Mouse (Mus musculus) forebrain, embryonic 11.5 days (tissue): Measurements from ENCODE around the gene Ctdnep1. TPM values are rescaled to one million over a fixed set of nuclear protein-coding genes. Genes with fewer than 3 reads are reported as not detected.

Source experiments
- ATAC-seq: fragments of 200-750 bp; cut with Nextera tagmentation; replicated peaks from 2 replicates; pipeline ENCODE4 v1.8.0; 2017; ENCODE audit warnings: moderate TSS enrichment; ENCODE audit not compliant: low FRiP score
- DNase-seq: peaks from one replicate; pipeline ENCODE4 v3.0.0-alpha.2; 2017; ENCODE audit warnings: low spot score
- H3K27ac ChIP-seq: fragments of 300-500 bp; sonication (generic); 2 replicates; pipeline ENCODE4 v1.5.1; 2014; ENCODE audit warnings: low read depth, low read length
- H3K27me3 ChIP-seq: fragments of 300-500 bp; sonication (generic); 2 replicates; pipeline ENCODE4 v1.6.1; 2014; ENCODE audit warnings: mild to moderate bottlenecking, low read length, mixed read lengths; ENCODE audit not compliant: control insufficient read depth, insufficient read depth
- H3K36me3 ChIP-seq: fragments of 300-500 bp; sonication (generic); 2 replicates; pipeline ENCODE4 v1.6.1; 2014; ENCODE audit warnings: mild to moderate bottlenecking, low read length, moderate library complexity, mixed read lengths; ENCODE audit not compliant: control insufficient read depth, insufficient read depth
- H3K4me1 ChIP-seq: fragments of 300-500 bp; sonication (generic); replicated peaks from 2 replicates; pipeline ENCODE4 v1.6.1; 2014; ENCODE audit warnings: low read length, mixed read lengths; ENCODE audit not compliant: control insufficient read depth, insufficient read depth
- H3K4me2 ChIP-seq: fragments of 300-500 bp; sonication (generic); 2 replicates; pipeline ENCODE4 v1.6.1; 2014; ENCODE audit warnings: low read depth, mild to moderate bottlenecking, low read length, moderate library complexity, mixed read lengths; ENCODE audit not compliant: severe bottlenecking
- H3K4me3 ChIP-seq: fragments of 300-500 bp; sonication (generic); 2 replicates; pipeline ENCODE4 v1.5.1; 2014; ENCODE audit warnings: low read depth, low read length
- H3K9ac ChIP-seq: fragments of 300-500 bp; sonication (generic); 2 replicates; pipeline ENCODE4 v1.6.1; 2014; ENCODE audit warnings: low read length
- H3K9me3 ChIP-seq: fragments of 300-500 bp; sonication (generic); 2 replicates; pipeline ENCODE4 v1.6.1; 2016; ENCODE audit warnings: low read length, mixed read lengths; ENCODE audit not compliant: control insufficient read depth
- WGBS: fragments of 180-500 bp; shearing (Covaris S2); extraction: QIAGEN DNeasy Blood & Tissue Kit; methylation state at CpG from one replicate; pipeline ENCODE4 v1.1.7; 2014; 5-methylcytosine and 5-hydroxymethylcytosine counted together
- polyA plus RNA-seq: library from polyadenylated mRNA; unstranded; fragments of >200 nt; fragmentation: Nextera tagmentation; extraction: Ambion mirVana; gene quantifications from 2 replicates; pipeline ENCODE4 v1.2.1, GENCODE M21; 2014

The Ctdnep1 gene
- polyA plus RNA-seq, 1 experiment from 2014 or later, result 20.4 TPM

GRCm38 (mm10) chr11:69982877-69983276 lies 1.9 kb downstream of the Ctdnep1 start:
- Histone ChIP-seq H3K9me3 (no peaks in the 10 kb centered on the region), H3K9ac (peak overlapping the region; percentile 91), H3K4me1 (peaks cover 16% of the 10 kb centered on the region), H3K4me3 (peak overlapping the region; percentile 89; the same call in 1 of the 2 replicates), H3K4me2 (peak overlapping the region; percentile 93; the same call in 1 of the 2 replicates), H3K27me3 (no peaks in the 10 kb centered on the region), H3K36me3 (peaks cover 3% of the 10 kb centered on the region; the same call in 1 of the 2 replicates), H3K27ac (no peak overlapping the region)
- ATAC-seq, result no peak
- WGBS, result 38% methylated on average over 5 of the region's 5 CpGs
- no peak for DNase-seq

- no peak overlapping the region for H3K4me3 ChIP-seq
Measured at GRCm38 (mm10) chr11:69983377-69983776, 2.4 kb downstream of the Ctdnep1 start.

GRCm38 (mm10) chr11:69984431-69984830 lies 3.5 kb downstream of the Ctdnep1 start:
- Histone ChIP-seq H3K27me3 (no peaks in the 10 kb centered on the region), H3K9me3 (no peaks in the 10 kb centered on the region), H3K4me3 (no peak overlapping the region), H3K36me3 (peaks cover 6% of the 10 kb centered on the region; the same call in 1 of the 2 replicates), H3K9ac (no peak overlapping the region), H3K27ac (no peak overlapping the region), H3K4me2 (no peak overlapping the region), H3K4me1 (peaks cover 15% of the 10 kb centered on the region)
- WGBS, result 91% methylated on average over 8 of the region's 8 CpGs
- ATAC-seq (no peak), DNase-seq (no peak)

More at GRCm38 (mm10) chr11:69983377-69983776, 2.4 kb downstream of the Ctdnep1 start:
- no peak overlapping the region for H3K27ac ChIP-seq
- WGBS, result 86% methylated on average over 4 of the region's 4 CpGs
- H3K4me2 ChIP-seq, result no peak overlapping the region
- H3K27me3 ChIP-seq, result no peaks in the 10 kb centered on the region
- DNase-seq, result no peak
- peaks cover 3% of the 10 kb centered on the region; the same call in 1 of the 2 replicates for H3K36me3 ChIP-seq
- H3K4me1 ChIP-seq, result peaks cover 16% of the 10 kb centered on the region
- no peak for ATAC-seq
- no peak overlapping the region for H3K9ac ChIP-seq
- H3K9me3 ChIP-seq, result no peaks in the 10 kb centered on the region

GRCm38 (mm10) chr11:69989949-69990348 lies 9.0 kb downstream of the Ctdnep1 start:
- no peak for ATAC-seq
- Histone ChIP-seq H3K36me3 (peaks cover 12% of the 10 kb centered on the region; the same call in 1 of the 2 replicates), H3K4me1 (peaks cover 5% of the 10 kb centered on the region; the same call in 1 of the 2 replicates), H3K4me2 (no peak overlapping the region), H3K27ac (no peak overlapping the region), H3K9me3 (no peaks in the 10 kb centered on the region), H3K9ac (no peak overlapping the region), H3K27me3 (no peaks in the 10 kb centered on the region), H3K4me3 (no peak overlapping the region)
- no peak for DNase-seq
- WGBS, result 87% methylated on average over 8 of the region's 8 CpGs

- DNase-seq, result peak; percentile 97
- H3K4me3 ChIP-seq, result peak within 1 kb of the TSS; percentile 65
- peak; percentile 57 for ATAC-seq
- H3K9me3 ChIP-seq, result no peaks in the 10 kb centered on the region
- H3K9ac ChIP-seq, result peak within 1 kb of the TSS; percentile 89
- WGBS, result under 1% methylated on average over 40 of the region's 40 CpGs
- peaks cover 12% of the 10 kb centered on the region; the same call in 1 of the 2 replicates for H3K36me3 ChIP-seq
- H3K4me1 ChIP-seq, result peaks cover 5% of the 10 kb centered on the region; the same call in 1 of the 2 replicates
- no peaks in the 10 kb centered on the region for H3K27me3 ChIP-seq
- peak within 1 kb of the TSS; percentile 62 for H3K4me2 ChIP-seq
- peak within 1 kb of the TSS; percentile 79 for H3K27ac ChIP-seq
Measured at GRCm38 (mm10) chr11:69990850-69991691, 10.1 kb downstream of the Ctdnep1 start, which contains the start of gene Gabarap. Gene Gabarap, plus strand, starts transcription at chr11:69991143.

- peak overlapping the region; percentile 65 for H3K4me3 ChIP-seq
- H3K27ac ChIP-seq, result peak overlapping the region; percentile 79
- under 1% methylated on average over 15 of the region's 15 CpGs for WGBS
- peak overlapping the region; percentile 62 for H3K4me2 ChIP-seq
- ATAC-seq (no peak), DNase-seq (no peak)
- H3K4me1 ChIP-seq, result peaks cover 5% of the 10 kb centered on the region; the same call in 1 of the 2 replicates
- no peaks in the 10 kb centered on the region for H3K27me3 ChIP-seq
- H3K9ac ChIP-seq, result peak overlapping the region; percentile 89
- no peaks in the 10 kb centered on the region for H3K9me3 ChIP-seq
- peaks cover 12% of the 10 kb centered on the region; the same call in 1 of the 2 replicates for H3K36me3 ChIP-seq
Measured at GRCm38 (mm10) chr11:69991711-69992110, 10.8 kb downstream of the Ctdnep1 start.

- peak overlapping the region; percentile 62; the same call in 1 of the 2 replicates for H3K4me2 ChIP-seq
- DNase-seq (no peak), ATAC-seq (no peak)
- H3K27me3 ChIP-seq, result no peaks in the 10 kb centered on the region
- peak overlapping the region; percentile 65 for H3K4me3 ChIP-seq
- peaks cover 12% of the 10 kb centered on the region; the same call in 1 of the 2 replicates for H3K36me3 ChIP-seq
- peak overlapping the region; percentile 89; the same call in 1 of the 2 replicates for H3K9ac ChIP-seq
- H3K9me3 ChIP-seq, result no peaks in the 10 kb centered on the region
- H3K27ac ChIP-seq, result no peak overlapping the region
- peaks cover 5% of the 10 kb centered on the region; the same call in 1 of the 2 replicates for H3K4me1 ChIP-seq
- 91% methylated on average over 10 of the region's 10 CpGs for WGBS
Measured at GRCm38 (mm10) chr11:69992396-69992795, 11.4 kb downstream of the Ctdnep1 start.

- Histone ChIP-seq H3K4me2 (no peak overlapping the region; the same call in 1 of the 2 replicates), H3K9me3 (no peaks in the 10 kb centered on the region), H3K36me3 (peaks cover 15% of the 10 kb centered on the region; the same call in 1 of the 2 replicates), H3K4me1 (peaks cover 8% of the 10 kb centered on the region), H3K27me3 (no peaks in the 10 kb centered on the region), H3K9ac (no peak overlapping the region), H3K27ac (no peak overlapping the region), H3K4me3 (0 out of 2 replicates have a peak overlapping the region, but pooled peaks have one; percentile 65)
- no peak for DNase-seq
- WGBS, result 86% methylated on average over 3 of the region's 3 CpGs
- no peak for ATAC-seq
Measured at GRCm38 (mm10) chr11:69992932-69993331, 12.0 kb downstream of the Ctdnep1 start.
